Mouse (Mus musculus) megakaryocyte, embryonic 14.5 days (primary cell): ENCODE measurements around the gene Pipox. TPM values are rescaled to one million over a fixed set of nuclear protein-coding genes. Genes with fewer than 3 reads are reported as not detected.

ENCODE experiments used
- H3K27me3 ChIP-seq: replicated peaks from 2 replicates; pipeline ENCODE3; 2012; ENCODE audit warnings: inconsistent platforms
- H3K36me3 ChIP-seq: replicated peaks from 2 replicates; pipeline ENCODE3; 2012; ENCODE audit warnings: low read length, inconsistent platforms, mixed read lengths
- H3K4me1 ChIP-seq: 2 replicates; pipeline ENCODE4 v1.6.1; 2012; ENCODE audit warnings: inconsistent platforms
- H3K4me3 ChIP-seq: replicated peaks from 2 replicates; pipeline ENCODE3; 2012; ENCODE audit warnings: moderate library complexity, mild to moderate bottlenecking, inconsistent platforms
- H3K9me3 ChIP-seq: 2 replicates; pipeline ENCODE4 v1.6.1; 2012; ENCODE audit warnings: inconsistent platforms
- FLI1 ChIP-seq: IDR thresholded peaks from 2 replicates; pipeline ENCODE4 v1.6.1; 2012; ENCODE audit warnings: low read length, inconsistent platforms, mixed read lengths
- GATA1 ChIP-seq: IDR thresholded peaks from 3 replicates; pipeline ENCODE4 v1.6.1; 2012; ENCODE audit warnings: mixed read lengths, low read length, inconsistent platforms, borderline replicate concordance
- polyA plus RNA-seq: library from polyadenylated mRNA; stranded (reverse); fragments of >175 nt; gene quantifications from 2 replicates; pipeline ENCODE4 v1.2.3, GENCODE M21; 2012; ENCODE audit warnings: low replicate concordance; ENCODE audit not compliant: insufficient read depth

Pipox gene
- polyA plus RNA-seq, 1 experiment = not detected

- Histone ChIP-seq H3K4me3 (peak overlapping the region; percentile 53), H3K27me3 (peaks cover 69% of the 10 kb centered on the region)
- TF ChIP-seq GATA1 = no peak
- no peak for TF ChIP-seq FLI1
Observed at GRCm38 (mm10) chr11:77872236-77872635, 21.7 kb downstream of the Pipox start.

GRCm38 (mm10) chr11:77871436-77871835 lies 22.5 kb downstream of the Pipox start:
- Histone ChIP-seq H3K4me1 (peaks cover 44% of the 10 kb centered on the region), H3K9me3 (no peaks in the 10 kb centered on the region), H3K27me3 (peaks cover 68% of the 10 kb centered on the region), H3K4me3 (no peak overlapping the region), H3K36me3 (peaks cover 6% of the 10 kb centered on the region)
- TF ChIP-seq GATA1 (no peak), FLI1 (no peak)

More at GRCm38 (mm10) chr11:77872236-77872635, 21.7 kb downstream of the Pipox start:
- H3K9me3 ChIP-seq = no peaks in the 10 kb centered on the region
- H3K36me3 ChIP-seq = no peaks in the 10 kb centered on the region
- H3K4me1 ChIP-seq = peaks cover 44% of the 10 kb centered on the region

GRCm38 (mm10) chr11:77867419-77868083 lies 26.3 kb downstream of the Pipox start:
- peaks cover 33% of the 10 kb centered on the region for H3K4me1 ChIP-seq

GRCm38 (mm10) chr11:77864771-77865170 lies 29.1 kb downstream of the Pipox start:
- Histone ChIP-seq H3K9me3 (no peaks in the 10 kb centered on the region), H3K36me3 (peaks cover 65% of the 10 kb centered on the region), H3K4me3 (no peak overlapping the region), H3K27me3 (peaks cover 25% of the 10 kb centered on the region), H3K4me1 (peaks cover 29% of the 10 kb centered on the region)
- TF ChIP-seq FLI1 (no peak), GATA1 (no peak)

More at GRCm38 (mm10) chr11:77867419-77868083, 26.3 kb downstream of the Pipox start:
- H3K27me3 ChIP-seq = peaks cover 42% of the 10 kb centered on the region
- TF ChIP-seq FLI1 = no peak
- H3K9me3 ChIP-seq = no peaks in the 10 kb centered on the region
- no peak overlapping the region for H3K4me3 ChIP-seq
- peaks cover 38% of the 10 kb centered on the region for H3K36me3 ChIP-seq

- no peaks in the 10 kb centered on the region for H3K9me3 ChIP-seq
- peaks cover 84% of the 10 kb centered on the region for H3K36me3 ChIP-seq
- H3K4me3 ChIP-seq = no peak overlapping the region
- TF ChIP-seq GATA1 = no peak
- TF ChIP-seq FLI1 = no peak
- H3K4me1 ChIP-seq = peaks cover 19% of the 10 kb centered on the region
- peaks cover 9% of the 10 kb centered on the region for H3K27me3 ChIP-seq
Observed at GRCm38 (mm10) chr11:77862887-77863286, 31.0 kb downstream of the Pipox start.

GRCm38 (mm10) chr11:77860947-77861346 lies 32.9 kb downstream of the Pipox start:
- TF ChIP-seq FLI1 (no peak), GATA1 (no peak)
- peaks cover 92% of the 10 kb centered on the region for H3K36me3 ChIP-seq
- no peaks in the 10 kb centered on the region for H3K27me3 ChIP-seq
- H3K4me1 ChIP-seq = peaks cover 2% of the 10 kb centered on the region; the same call in 1 of the 2 replicates
- no peaks in the 10 kb centered on the region for H3K9me3 ChIP-seq
- no peak overlapping the region for H3K4me3 ChIP-seq

- Histone ChIP-seq H3K4me1 (no peaks in the 10 kb centered on the region), H3K27me3 (no peaks in the 10 kb centered on the region), H3K4me3 (no peak overlapping the region), H3K36me3 (peaks cover 92% of the 10 kb centered on the region), H3K9me3 (no peaks in the 10 kb centered on the region)
- TF ChIP-seq FLI1 (no peak), GATA1 (no peak)
Observed at GRCm38 (mm10) chr11:77858589-77858988, 35.3 kb downstream of the Pipox start.

GRCm38 (mm10) chr11:77857089-77857488 lies 36.8 kb downstream of the Pipox start:
- no peaks in the 10 kb centered on the region for H3K4me1 ChIP-seq
- peaks cover 98% of the 10 kb centered on the region for H3K36me3 ChIP-seq
- H3K4me3 ChIP-seq = no peak overlapping the region
- no peaks in the 10 kb centered on the region for H3K27me3 ChIP-seq
- no peaks in the 10 kb centered on the region for H3K9me3 ChIP-seq
- no peak for TF ChIP-seq GATA1
- TF ChIP-seq FLI1 = no peak

- Histone ChIP-seq H3K27me3 (no peaks in the 10 kb centered on the region), H3K9me3 (no peaks in the 10 kb centered on the region), H3K4me1 (peaks cover 6% of the 10 kb centered on the region; the same call in 1 of the 2 replicates), H3K4me3 (no peak overlapping the region), H3K36me3 (peaks cover 98% of the 10 kb centered on the region)
- TF ChIP-seq GATA1 (no peak), FLI1 (no peak)
Observed at GRCm38 (mm10) chr11:77855396-77855795, 38.5 kb downstream of the Pipox start.

- Histone ChIP-seq H3K4me3 (no peak overlapping the region), H3K27me3 (no peaks in the 10 kb centered on the region), H3K36me3 (peaks cover 98% of the 10 kb centered on the region), H3K9me3 (no peaks in the 10 kb centered on the region), H3K4me1 (peaks cover 10% of the 10 kb centered on the region; the same call in 1 of the 2 replicates)
- no peak for TF ChIP-seq FLI1
Observed at GRCm38 (mm10) chr11:77854641-77855040, 39.3 kb downstream of the Pipox start.
